Mouse (Mus musculus): ENCODE measurements around the gene Polr3g. TPM values are rescaled to one million over a fixed set of nuclear protein-coding genes. Genes with fewer than 3 reads are reported as not detected.

The Polr3g gene
- polyA plus RNA-seq, 1 experiment from 2014 or later = 11.9 TPM

DNA sequence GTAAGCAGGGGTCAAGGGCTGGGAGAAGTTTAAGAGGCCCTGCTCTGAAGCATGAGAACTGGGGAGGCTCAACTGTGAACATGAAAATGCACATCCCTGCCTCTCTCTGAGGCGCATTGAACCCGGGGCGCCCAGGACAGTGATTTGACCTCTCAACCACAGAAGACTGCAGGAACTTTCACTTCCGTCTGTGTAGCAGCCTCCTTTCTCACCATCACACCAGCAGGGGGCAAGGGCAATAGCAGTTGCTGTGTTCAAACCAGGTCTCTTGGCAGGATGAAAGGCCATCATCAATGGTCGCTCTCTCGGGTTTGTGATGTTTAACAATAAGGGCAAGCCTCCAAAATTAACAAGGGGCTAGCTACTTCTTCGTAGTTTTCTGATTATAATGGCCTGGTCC lies 7.7 kb downstream of the Polr3g start:
- Histone ChIP-seq H3K36me3 (ENCODE audit: control insufficient read depth, insufficient read depth, low read length) (no peaks in the 10 kb centered on the region), H3K9ac (ENCODE audit: low read depth, low read length) (no peak overlapping the region), H3K4me2 (ENCODE audit: low read depth, low read length) (no peak overlapping the region), H3K27ac (ENCODE audit: low read length) (no peak overlapping the region), H3K9me3 (ENCODE audit: control insufficient read depth, low read length) (no peaks in the 10 kb centered on the region), H3K4me1 (ENCODE audit: control insufficient read depth, insufficient read depth, low read length) (no peaks in the 10 kb centered on the region; the same call in 1 of the 2 replicates), H3K4me3 (ENCODE audit: low read length) (no peak overlapping the region), H3K27me3 (replicated peaks; ENCODE audit: control insufficient read depth, insufficient read depth, low read length) (no peaks in the 10 kb centered on the region)
- 89% methylated on average over 7 of the region's 7 CpGs for WGBS
- ATAC-seq = no peak

DNA sequence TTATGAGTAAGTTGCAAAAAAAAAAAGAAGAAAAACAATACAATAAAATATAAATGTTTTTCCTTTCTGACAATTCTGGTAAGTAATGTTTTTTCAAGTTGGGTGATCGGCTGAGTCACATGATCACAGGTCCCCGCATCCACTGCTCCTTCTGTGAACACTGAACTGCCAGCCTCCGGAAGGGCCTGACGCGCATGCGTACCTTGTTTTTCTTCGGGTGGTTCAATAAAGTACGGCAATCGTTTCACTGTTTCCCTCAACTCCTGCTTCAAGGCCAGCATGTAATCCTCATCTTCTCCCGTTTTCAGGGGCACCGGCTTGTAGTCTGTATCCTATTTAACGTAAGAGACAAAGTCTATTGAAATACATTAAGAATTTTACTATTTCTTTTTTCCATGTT lies 16.4 kb downstream of the Polr3g start:
- no peaks in the 10 kb centered on the region for H3K9me3 ChIP-seq (ENCODE audit: control insufficient read depth, low read length)
- WGBS = 92% methylated on average over 12 of the region's 12 CpGs
- no peak overlapping the region for H3K4me3 ChIP-seq (ENCODE audit: low read length)
- no peak overlapping the region for H3K27ac ChIP-seq (ENCODE audit: low read length)
- H3K4me1 ChIP-seq (ENCODE audit: control insufficient read depth, insufficient read depth, low read length) = no peaks in the 10 kb centered on the region
- ATAC-seq = no peak
- H3K9ac ChIP-seq (ENCODE audit: low read depth, low read length) = no peak overlapping the region
- no peaks in the 10 kb centered on the region for H3K36me3 ChIP-seq (ENCODE audit: control insufficient read depth, insufficient read depth, low read length)
- H3K27me3 ChIP-seq (replicated peaks; ENCODE audit: control insufficient read depth, insufficient read depth, low read length) = no peaks in the 10 kb centered on the region
- no peak overlapping the region for H3K4me2 ChIP-seq (ENCODE audit: low read depth, low read length)

DNA sequence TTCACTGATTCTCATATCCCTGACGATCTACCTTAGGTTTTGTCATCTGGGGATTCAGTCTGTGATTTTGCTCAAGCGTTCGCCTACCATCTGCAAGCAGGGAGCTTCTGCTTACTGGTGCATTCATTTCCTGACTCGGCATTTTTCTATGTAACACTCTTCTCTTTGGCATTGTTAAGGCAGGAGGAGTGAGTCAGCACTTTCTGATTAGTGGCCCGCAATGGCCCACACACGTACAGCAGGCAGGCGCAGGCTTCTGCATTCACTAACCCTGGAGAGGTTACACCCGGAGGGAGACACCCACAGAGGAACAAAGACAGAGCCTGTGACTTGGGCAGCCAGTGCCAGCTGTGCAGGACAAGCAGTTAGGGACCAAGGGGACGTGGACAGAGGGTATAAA lies 19.2 kb downstream of the Polr3g start:
- Histone ChIP-seq H3K4me3 (ENCODE audit: low read length) (no peak overlapping the region), H3K4me2 (ENCODE audit: low read depth, low read length) (no peak overlapping the region), H3K9ac (ENCODE audit: low read depth, low read length) (no peak overlapping the region), H3K4me1 (ENCODE audit: control insufficient read depth, insufficient read depth, low read length) (no peaks in the 10 kb centered on the region), H3K9me3 (ENCODE audit: control insufficient read depth, low read length) (no peaks in the 10 kb centered on the region), H3K27me3 (replicated peaks; ENCODE audit: control insufficient read depth, insufficient read depth, low read length) (no peaks in the 10 kb centered on the region), H3K36me3 (ENCODE audit: control insufficient read depth, insufficient read depth, low read length) (no peaks in the 10 kb centered on the region), H3K27ac (ENCODE audit: low read length) (no peak overlapping the region)
- ATAC-seq = 0 out of 2 replicates have a peak, but pooled peaks have one; percentile 38
- 71% methylated on average over 9 of the region's 9 CpGs for WGBS

DNA sequence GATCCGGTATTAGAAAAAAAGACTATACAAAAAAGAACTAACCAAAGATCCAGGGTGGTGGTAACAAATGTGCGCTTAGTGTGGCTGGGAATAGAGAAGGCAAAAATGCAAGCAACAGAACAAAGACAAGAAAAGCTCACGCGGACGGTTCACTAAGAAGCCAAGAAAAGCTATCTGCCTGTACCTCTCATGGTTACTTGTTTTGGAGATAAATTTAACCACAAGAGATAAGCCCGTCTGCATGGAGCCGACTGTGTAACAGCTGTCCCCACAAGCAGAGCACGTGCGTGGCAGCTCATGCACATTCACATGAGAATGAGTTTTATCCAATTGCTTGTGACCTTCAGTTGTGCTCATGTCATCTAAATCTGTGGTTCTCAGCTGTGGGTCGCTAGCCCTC lies 20.3 kb downstream of the Polr3g start:
- no peak overlapping the region for H3K4me2 ChIP-seq (ENCODE audit: low read depth, low read length)
- 0 out of 2 replicates have a peak, but pooled peaks have one; percentile 36 for ATAC-seq
- no peaks in the 10 kb centered on the region for H3K27me3 ChIP-seq (replicated peaks; ENCODE audit: control insufficient read depth, insufficient read depth, low read length)
- peaks cover 3% of the 10 kb centered on the region; the same call in 1 of the 2 replicates for H3K36me3 ChIP-seq (ENCODE audit: control insufficient read depth, insufficient read depth, low read length)
- no peak overlapping the region for H3K4me3 ChIP-seq (ENCODE audit: low read length)
- no peak overlapping the region for H3K27ac ChIP-seq (ENCODE audit: low read length)
- 70% methylated on average over 10 of the region's 10 CpGs for WGBS
- no peak overlapping the region for H3K9ac ChIP-seq (ENCODE audit: low read depth, low read length)
- H3K9me3 ChIP-seq (ENCODE audit: control insufficient read depth, low read length) = no peaks in the 10 kb centered on the region
- no peaks in the 10 kb centered on the region for H3K4me1 ChIP-seq (ENCODE audit: control insufficient read depth, insufficient read depth, low read length)

DNA sequence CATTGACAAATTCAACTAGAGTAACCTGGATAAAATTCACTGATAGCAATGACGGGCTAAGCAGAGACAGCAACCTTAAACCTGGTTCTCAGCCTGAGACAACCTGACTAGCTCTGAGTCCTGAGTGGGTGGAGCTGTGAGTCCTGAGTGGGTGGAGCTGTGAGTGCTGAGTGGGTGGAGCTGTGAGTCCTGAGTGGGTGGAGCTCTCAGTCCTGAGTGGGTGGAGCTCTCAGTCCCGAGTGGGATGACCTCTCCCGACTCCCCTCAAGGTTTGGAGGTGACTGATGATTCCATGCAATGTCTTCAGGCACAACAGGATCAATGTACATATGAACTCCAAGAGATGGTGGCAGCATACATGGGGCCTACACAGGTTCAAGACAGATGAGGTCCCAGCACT lies 21.2 kb downstream of the Polr3g start:
- no peak overlapping the region for H3K9ac ChIP-seq (ENCODE audit: low read depth, low read length)
- H3K4me3 ChIP-seq (ENCODE audit: low read length) = no peak overlapping the region
- no peak overlapping the region for H3K4me2 ChIP-seq (ENCODE audit: low read depth, low read length)
- no peak for ATAC-seq
- H3K27me3 ChIP-seq (replicated peaks; ENCODE audit: control insufficient read depth, insufficient read depth, low read length) = no peaks in the 10 kb centered on the region
- H3K9me3 ChIP-seq (ENCODE audit: control insufficient read depth, low read length) = no peaks in the 10 kb centered on the region
- H3K36me3 ChIP-seq (ENCODE audit: control insufficient read depth, insufficient read depth, low read length) = peaks cover 3% of the 10 kb centered on the region; the same call in 1 of the 2 replicates
- 91% methylated on average over 3 of the region's 3 CpGs for WGBS
- H3K4me1 ChIP-seq (ENCODE audit: control insufficient read depth, insufficient read depth, low read length) = no peaks in the 10 kb centered on the region
- H3K27ac ChIP-seq (ENCODE audit: low read length) = no peak overlapping the region

DNA sequence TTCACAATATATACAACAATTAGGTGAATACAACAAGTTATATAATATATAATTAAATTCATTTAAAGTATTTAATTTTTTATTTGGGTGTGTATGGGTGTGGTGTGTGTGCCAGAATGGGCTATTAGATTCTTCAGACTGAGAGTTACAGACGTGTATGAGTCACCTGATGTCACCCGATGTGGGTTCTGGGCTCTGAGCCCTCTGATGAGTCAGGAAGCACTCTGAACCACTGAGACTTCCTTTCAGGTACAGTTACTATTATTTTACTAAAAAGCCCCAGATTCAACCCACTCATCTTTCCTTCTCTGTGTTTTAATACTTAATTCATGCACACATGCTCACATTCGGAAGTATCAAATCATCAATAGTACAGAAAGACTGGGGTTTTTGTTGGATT lies 25.9 kb downstream of the Polr3g start:
- H3K4me2 ChIP-seq (ENCODE audit: low read depth, low read length) = no peak overlapping the region
- no peak for ATAC-seq
- no peak overlapping the region for H3K4me3 ChIP-seq (ENCODE audit: low read length)
- WGBS = 86% methylated on average over 3 of the region's 3 CpGs
- H3K9me3 ChIP-seq (ENCODE audit: control insufficient read depth, low read length) = no peaks in the 10 kb centered on the region
- no peak overlapping the region for H3K27ac ChIP-seq (ENCODE audit: low read length)
- H3K4me1 ChIP-seq (ENCODE audit: control insufficient read depth, insufficient read depth, low read length) = no peaks in the 10 kb centered on the region
- H3K27me3 ChIP-seq (replicated peaks; ENCODE audit: control insufficient read depth, insufficient read depth, low read length) = no peaks in the 10 kb centered on the region
- no peak overlapping the region for H3K9ac ChIP-seq (ENCODE audit: low read depth, low read length)
- peaks cover 6% of the 10 kb centered on the region; the same call in 1 of the 2 replicates for H3K36me3 ChIP-seq (ENCODE audit: control insufficient read depth, insufficient read depth, low read length)

DNA sequence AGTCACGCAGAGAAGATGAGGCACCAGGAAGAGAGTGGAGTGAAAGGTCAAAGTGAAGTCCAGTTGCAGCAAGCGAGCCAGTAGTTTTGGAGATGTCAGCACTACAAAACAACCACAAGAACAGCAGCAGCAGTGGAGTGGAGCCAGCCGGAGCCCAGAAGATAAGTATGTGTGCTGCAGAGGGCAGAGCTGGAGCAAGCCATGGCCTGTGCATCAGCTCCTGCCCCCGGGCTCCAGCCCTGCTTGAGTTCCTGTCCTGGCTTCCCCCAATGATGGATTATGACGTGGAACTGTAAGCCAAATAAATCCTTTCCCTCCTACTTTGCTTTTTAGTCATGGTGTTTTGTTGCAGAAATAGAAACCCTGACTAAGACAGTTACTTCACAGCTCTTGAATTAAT lies 26.6 kb downstream of the Polr3g start:
- Histone ChIP-seq H3K27me3 (replicated peaks; ENCODE audit: control insufficient read depth, insufficient read depth, low read length) (no peaks in the 10 kb centered on the region), H3K27ac (ENCODE audit: low read length) (no peak overlapping the region), H3K36me3 (ENCODE audit: control insufficient read depth, insufficient read depth, low read length) (peaks cover 6% of the 10 kb centered on the region), H3K4me1 (ENCODE audit: control insufficient read depth, insufficient read depth, low read length) (no peaks in the 10 kb centered on the region), H3K4me2 (ENCODE audit: low read depth, low read length) (no peak overlapping the region), H3K9me3 (ENCODE audit: control insufficient read depth, low read length) (no peaks in the 10 kb centered on the region), H3K4me3 (ENCODE audit: low read length) (no peak overlapping the region), H3K9ac (ENCODE audit: low read depth, low read length) (no peak overlapping the region)
- WGBS = 71% methylated on average over 5 of the region's 5 CpGs
- no peak for ATAC-seq

DNA sequence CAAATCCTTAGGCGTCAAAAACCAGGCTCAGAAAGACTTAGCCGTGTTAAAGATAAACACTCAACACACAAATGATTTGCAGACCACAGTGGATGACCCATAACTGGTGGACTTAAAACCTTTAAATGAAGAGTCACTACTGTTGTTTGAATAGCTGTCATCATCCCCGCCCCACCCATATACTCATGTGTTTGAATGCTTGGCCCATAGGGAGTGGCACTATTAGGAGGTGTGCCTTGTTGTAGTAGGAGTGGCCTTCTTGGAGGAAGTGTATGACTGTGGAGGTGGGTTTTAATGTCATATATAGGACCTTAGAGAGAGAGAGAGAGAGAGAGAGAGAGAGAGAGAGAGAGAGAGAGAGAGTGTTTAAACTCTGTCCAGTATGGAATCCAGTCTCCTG lies 27.7 kb downstream of the Polr3g start:
- peaks cover 6% of the 10 kb centered on the region for H3K36me3 ChIP-seq (ENCODE audit: control insufficient read depth, insufficient read depth, low read length)
- no peak overlapping the region for H3K9ac ChIP-seq (ENCODE audit: low read depth, low read length)
- H3K9me3 ChIP-seq (ENCODE audit: control insufficient read depth, low read length) = no peaks in the 10 kb centered on the region
- 80% methylated on average over 3 of the region's 3 CpGs for WGBS
- no peaks in the 10 kb centered on the region for H3K27me3 ChIP-seq (replicated peaks; ENCODE audit: control insufficient read depth, insufficient read depth, low read length)
- no peak overlapping the region for H3K4me3 ChIP-seq (ENCODE audit: low read length)
- ATAC-seq = peak; percentile 71
- no peak overlapping the region for H3K27ac ChIP-seq (ENCODE audit: low read length)
- H3K4me1 ChIP-seq (ENCODE audit: control insufficient read depth, insufficient read depth, low read length) = no peaks in the 10 kb centered on the region
- H3K4me2 ChIP-seq (ENCODE audit: low read depth, low read length) = no peak overlapping the region

DNA sequence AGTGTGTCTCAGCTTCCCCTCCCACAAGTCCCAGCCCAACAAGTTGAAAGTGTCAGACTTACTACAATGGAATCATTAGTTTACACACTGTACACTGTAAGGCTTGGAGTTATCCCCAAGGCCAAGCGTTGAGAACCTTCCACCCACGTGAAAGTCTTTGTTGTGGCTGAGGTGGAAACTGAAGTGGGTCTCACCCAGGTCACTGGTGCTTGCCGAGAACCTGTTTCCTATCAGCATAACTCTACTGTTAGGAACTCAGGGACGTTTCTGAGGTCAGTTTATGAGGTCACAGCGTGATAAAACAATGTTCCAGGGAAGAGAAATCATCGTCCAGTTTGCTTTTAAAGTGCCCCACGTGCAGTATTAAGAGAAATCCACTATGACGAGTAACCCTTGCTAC lies 35.5 kb downstream of the Polr3g start:
- Histone ChIP-seq H3K4me3 (ENCODE audit: low read length) (no peak overlapping the region), H3K27me3 (replicated peaks; ENCODE audit: control insufficient read depth, insufficient read depth, low read length) (no peaks in the 10 kb centered on the region), H3K9ac (ENCODE audit: low read depth, low read length) (no peak overlapping the region), H3K36me3 (ENCODE audit: control insufficient read depth, insufficient read depth, low read length) (peaks cover 6% of the 10 kb centered on the region; the same call in 1 of the 2 replicates), H3K9me3 (ENCODE audit: control insufficient read depth, low read length) (no peaks in the 10 kb centered on the region), H3K4me2 (ENCODE audit: low read depth, low read length) (no peak overlapping the region), H3K27ac (ENCODE audit: low read length) (no peak overlapping the region), H3K4me1 (ENCODE audit: control insufficient read depth, insufficient read depth, low read length) (no peaks in the 10 kb centered on the region)
- ATAC-seq = no peak
- WGBS = 76% methylated on average over 8 of the region's 8 CpGs

DNA sequence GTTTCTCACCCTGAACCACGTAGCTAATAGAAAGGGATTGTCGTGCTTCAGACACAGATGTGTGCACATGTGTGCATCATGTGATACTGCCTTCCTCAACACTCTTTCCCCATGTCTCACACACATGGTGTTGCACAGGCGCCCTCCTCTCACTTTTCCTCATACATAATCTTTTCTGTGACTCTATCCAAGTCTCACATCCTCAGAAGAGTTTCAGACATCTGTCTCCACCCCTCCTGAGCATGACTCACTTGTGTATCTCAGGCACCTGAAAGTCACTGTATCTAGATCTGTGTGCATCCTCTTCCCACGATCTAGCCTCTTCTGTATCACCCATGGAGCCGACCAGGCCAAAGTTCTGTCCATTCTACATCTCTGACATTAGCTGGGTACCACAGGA lies 43.1 kb downstream of the Polr3g start:
- H3K4me2 ChIP-seq (ENCODE audit: low read depth, low read length) = no peak overlapping the region
- peaks cover 7% of the 10 kb centered on the region for H3K36me3 ChIP-seq (ENCODE audit: control insufficient read depth, insufficient read depth, low read length)
- no peaks in the 10 kb centered on the region for H3K9me3 ChIP-seq (ENCODE audit: control insufficient read depth, low read length)

More for the DNA sequence above, 43.1 kb downstream of the Polr3g start:
- H3K27ac ChIP-seq (ENCODE audit: low read length) = no peak overlapping the region
- H3K9ac ChIP-seq (ENCODE audit: low read depth, low read length) = no peak overlapping the region
- H3K4me3 ChIP-seq (ENCODE audit: low read length) = no peak overlapping the region
- H3K4me1 ChIP-seq (ENCODE audit: control insufficient read depth, insufficient read depth, low read length) = peaks cover 2% of the 10 kb centered on the region; the same call in 1 of the 2 replicates
- no peaks in the 10 kb centered on the region for H3K27me3 ChIP-seq (replicated peaks; ENCODE audit: control insufficient read depth, insufficient read depth, low read length)
- no peak for ATAC-seq
- 91% methylated on average over 5 of the region's 5 CpGs for WGBS

Data from intestine, embryonic 16.5 days (tissue).